Mouse (Mus musculus): ENCODE data around the gene Krt36. TPM values are rescaled to one million over a fixed set of nuclear protein-coding genes. Genes with fewer than 3 reads are reported as not detected.

Gene Krt36
- polyA plus RNA-seq, 1 experiment from 2014 or later: not detected

DNA sequence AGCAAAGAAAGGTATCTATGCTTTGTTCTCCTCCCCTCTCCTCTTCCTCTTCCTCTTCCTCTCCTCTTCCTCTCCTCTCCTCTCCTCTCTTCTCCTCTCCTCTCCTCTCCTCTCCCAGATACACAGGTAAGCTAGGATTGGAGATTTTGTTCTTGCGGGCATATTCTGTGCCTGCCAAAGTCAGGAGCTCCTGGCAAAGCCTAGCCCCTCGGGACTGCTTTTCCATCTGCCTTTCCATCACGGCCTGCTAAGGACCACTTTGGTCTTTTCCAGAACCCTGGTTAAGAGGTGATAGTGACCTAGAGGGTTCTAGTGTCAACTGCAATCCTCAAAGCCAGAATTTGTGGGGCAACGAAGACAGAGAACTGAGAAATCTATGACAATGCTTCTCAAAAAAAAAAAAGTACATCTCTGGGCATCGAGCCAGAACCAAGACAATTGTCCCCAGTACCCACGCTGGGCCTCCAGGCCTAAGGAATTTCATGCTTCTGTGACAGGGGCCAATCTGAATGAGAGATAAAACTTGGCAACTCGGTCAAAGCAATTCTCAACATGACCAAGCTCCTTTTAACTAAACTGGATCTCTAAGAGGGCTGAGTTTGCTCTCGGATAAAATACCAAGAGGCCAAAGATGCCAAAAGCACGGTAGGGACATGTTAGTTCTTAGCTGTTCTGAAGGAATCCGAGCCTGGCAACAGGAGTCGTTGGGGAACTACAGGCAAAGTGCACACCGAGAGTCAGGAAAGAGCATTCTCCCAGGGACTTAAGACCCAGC lies 39.0 kb downstream of the Krt36 start:
- no peaks in the 10 kb centered on the region for H3K36me3 ChIP-seq (replicated peaks)
- H3K9me3 ChIP-seq: no peaks in the 10 kb centered on the region
- 81% methylated on average over 12 of the region's 12 CpGs for WGBS
- H3K9ac ChIP-seq: no peak overlapping the region
- no peaks in the 10 kb centered on the region for H3K4me1 ChIP-seq
- H3K4me3 ChIP-seq (replicated peaks): no peak overlapping the region
- no peak overlapping the region for H3K4me2 ChIP-seq
- ATAC-seq (ENCODE audit: low FRiP score): no peak
- no peak overlapping the region for H3K27ac ChIP-seq
- no peaks in the 10 kb centered on the region for H3K27me3 ChIP-seq

DNA sequence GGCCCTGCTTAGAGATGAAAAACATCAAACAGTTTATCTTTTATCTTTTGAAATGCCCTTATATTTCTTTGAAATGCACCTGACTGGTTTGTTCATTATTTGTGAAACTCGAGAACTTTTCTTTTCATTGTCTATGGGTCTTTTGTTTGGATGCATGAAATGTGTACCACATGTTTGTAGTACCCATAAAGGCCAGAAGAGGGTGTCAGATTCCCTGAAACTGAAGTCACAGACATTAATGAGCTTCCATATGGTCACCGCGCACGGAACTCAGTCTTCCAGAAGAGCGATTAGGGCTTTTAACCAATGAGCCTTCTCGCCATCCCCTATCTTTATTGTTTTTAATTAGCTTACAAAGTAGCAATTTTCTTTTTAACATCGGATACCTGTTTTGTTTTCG lies 46.6 kb downstream of the Krt36 start:
- no peak for ATAC-seq (ENCODE audit: low FRiP score)
- H3K9ac ChIP-seq: no peak overlapping the region
- H3K27ac ChIP-seq: no peak overlapping the region
- no peaks in the 10 kb centered on the region for H3K9me3 ChIP-seq
- no peaks in the 10 kb centered on the region for H3K36me3 ChIP-seq (replicated peaks)
- no peak overlapping the region for H3K4me2 ChIP-seq
- WGBS: 62% methylated on average over 8 of the region's 8 CpGs
- no peak overlapping the region for H3K4me3 ChIP-seq (replicated peaks)
- H3K4me1 ChIP-seq: no peaks in the 10 kb centered on the region
- no peaks in the 10 kb centered on the region for H3K27me3 ChIP-seq

DNA sequence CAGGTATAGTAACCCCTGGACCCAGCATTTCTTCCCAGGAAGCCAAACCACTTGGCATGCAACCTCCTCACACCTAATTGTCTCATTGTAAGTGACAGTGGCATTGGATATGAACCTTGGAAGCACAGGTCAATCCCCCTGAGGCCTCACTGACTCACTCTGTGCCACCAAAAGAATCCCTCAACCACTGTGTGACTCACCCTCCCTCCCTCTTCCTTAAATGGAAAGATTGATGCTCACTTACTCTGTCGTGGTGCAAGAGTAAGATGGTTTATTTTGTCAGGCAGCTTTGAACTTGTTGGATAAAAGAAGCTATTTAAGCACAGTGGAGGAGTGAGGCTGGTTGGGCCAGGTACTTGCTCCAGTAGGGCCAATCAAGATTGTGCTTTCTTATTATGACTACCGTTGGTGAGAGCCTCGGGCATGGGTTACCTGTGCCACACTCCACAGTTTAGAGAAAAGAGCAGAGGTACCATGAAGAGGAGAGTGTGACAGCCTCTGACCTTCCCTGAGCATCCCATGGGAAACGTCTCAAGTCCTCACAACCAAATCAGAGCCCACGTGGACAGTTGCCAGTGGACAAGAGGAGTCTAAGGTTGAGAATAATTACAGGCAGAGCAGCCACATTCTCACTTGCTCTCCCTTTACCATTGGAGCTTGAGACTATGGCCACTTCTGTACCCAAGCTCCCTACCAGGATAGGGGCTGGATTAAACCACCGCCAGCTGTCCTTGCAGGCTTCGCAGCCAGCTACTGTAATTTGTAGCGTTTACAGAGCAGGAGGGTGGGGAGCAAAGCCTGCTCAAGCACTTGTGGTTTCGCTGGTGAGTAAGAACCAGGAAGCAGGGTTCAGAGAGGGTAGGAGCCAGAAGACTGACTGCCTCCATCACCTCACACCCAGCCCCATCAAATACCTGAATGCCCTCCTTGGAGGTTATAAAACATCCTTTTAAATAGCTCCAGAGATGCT lies 49.5 kb downstream of the Krt36 start:
- no peak overlapping the region for H3K4me3 ChIP-seq (replicated peaks)
- no peaks in the 10 kb centered on the region for H3K4me1 ChIP-seq
- H3K27me3 ChIP-seq: no peaks in the 10 kb centered on the region
- 80% methylated on average over 9 of the region's 9 CpGs for WGBS
- no peak overlapping the region for H3K4me2 ChIP-seq
- ATAC-seq (ENCODE audit: low FRiP score): no peak
- H3K9ac ChIP-seq: no peak overlapping the region
- no peaks in the 10 kb centered on the region for H3K9me3 ChIP-seq
- no peak overlapping the region for H3K27ac ChIP-seq
- H3K36me3 ChIP-seq (replicated peaks): no peaks in the 10 kb centered on the region

Other genes with a start within 250 kb of the Krt36 start
- gene Gm11568, start 247.7 kb downstream of the Krt36 start, polyA plus RNA-seq (2016; fragmentation: Nextera tagmentation; extraction: Ambion mirVana): not detected in 2 replicates
- not detected in 2 replicates for gene Gm11559, start 241.2 kb downstream of the Krt36 start, polyA plus RNA-seq (2016; fragmentation: Nextera tagmentation; extraction: Ambion mirVana)
- gene Krtap9-1, start 232.2 kb downstream of the Krt36 start, polyA plus RNA-seq (2016; fragmentation: Nextera tagmentation; extraction: Ambion mirVana): not detected in 2 replicates
- not detected in 2 replicates for gene Gm11567, start 226.4 kb downstream of the Krt36 start, polyA plus RNA-seq (2016; fragmentation: Nextera tagmentation; extraction: Ambion mirVana)
- gene Krtap31-1, start 197.7 kb downstream of the Krt36 start, polyA plus RNA-seq (2016; fragmentation: Nextera tagmentation; extraction: Ambion mirVana): not detected in 2 replicates
- not detected in 2 replicates for gene Gm11565, start 190.9 kb downstream of the Krt36 start, polyA plus RNA-seq (2016; fragmentation: Nextera tagmentation; extraction: Ambion mirVana)
- not detected in 2 replicates for gene Krtap31-2, start 169.3 kb downstream of the Krt36 start, polyA plus RNA-seq (2016; fragmentation: Nextera tagmentation; extraction: Ambion mirVana)
- gene Krtap9-5, start 157.2 kb downstream of the Krt36 start, polyA plus RNA-seq (2016; fragmentation: Nextera tagmentation; extraction: Ambion mirVana): not detected in 2 replicates
- not detected in 2 replicates for gene Krtap29-1, start 126.6 kb downstream of the Krt36 start, polyA plus RNA-seq (2016; fragmentation: Nextera tagmentation; extraction: Ambion mirVana)
- not detected in 2 replicates for gene Krtap16-1, start 119.0 kb downstream of the Krt36 start, polyA plus RNA-seq (2016; fragmentation: Nextera tagmentation; extraction: Ambion mirVana)
- gene Krtap17-1, start 111.6 kb downstream of the Krt36 start, polyA plus RNA-seq (2016; fragmentation: Nextera tagmentation; extraction: Ambion mirVana): not detected in 2 replicates
- gene Krt33a, start 89.4 kb downstream of the Krt36 start, polyA plus RNA-seq (2016; fragmentation: Nextera tagmentation; extraction: Ambion mirVana): not detected in 2 replicates
- gene Krt33b, start 75.8 kb downstream of the Krt36 start, polyA plus RNA-seq (2016; fragmentation: Nextera tagmentation; extraction: Ambion mirVana): not detected in 2 replicates
- not detected in 2 replicates for gene Krt34, start 64.1 kb downstream of the Krt36 start, polyA plus RNA-seq (2016; fragmentation: Nextera tagmentation; extraction: Ambion mirVana)
- gene Krt31, start 55.1 kb downstream of the Krt36 start, polyA plus RNA-seq (2016; fragmentation: Nextera tagmentation; extraction: Ambion mirVana): not detected in 2 replicates
- gene Krt32, start 17.4 kb downstream of the Krt36 start, polyA plus RNA-seq (2016; fragmentation: Nextera tagmentation; extraction: Ambion mirVana): not detected in 2 replicates
- gene Krt35, start 9.4 kb downstream of the Krt36 start, polyA plus RNA-seq (2016; fragmentation: Nextera tagmentation; extraction: Ambion mirVana): not detected in 2 replicates
- gene Krt13, start 15.9 kb upstream of the Krt36 start, polyA plus RNA-seq (2016; fragmentation: Nextera tagmentation; extraction: Ambion mirVana): not detected in 2 replicates
- gene Krt15, start 30.3 kb upstream of the Krt36 start, polyA plus RNA-seq (2016; fragmentation: Nextera tagmentation; extraction: Ambion mirVana): 2.4 and 6.0 TPM in 2 replicates
- gene Krt19, start 43.0 kb upstream of the Krt36 start, polyA plus RNA-seq (2016; fragmentation: Nextera tagmentation; extraction: Ambion mirVana): 2.0 and 2.7 TPM in 2 replicates
- not detected in 2 replicates for gene Krt9, start 87.6 kb upstream of the Krt36 start, polyA plus RNA-seq (2016; fragmentation: Nextera tagmentation; extraction: Ambion mirVana)
- gene Krt14, start 101.9 kb upstream of the Krt36 start, polyA plus RNA-seq (2016; fragmentation: Nextera tagmentation; extraction: Ambion mirVana): 5.1 and 7.0 TPM in 2 replicates
- gene Krt16, start 143.3 kb upstream of the Krt36 start, polyA plus RNA-seq (2016; fragmentation: Nextera tagmentation; extraction: Ambion mirVana): not detected in 2 replicates
- 0.51 and 0.91 TPM in 2 replicates for gene Krt17, start 155.4 kb upstream of the Krt36 start, polyA plus RNA-seq (2016; fragmentation: Nextera tagmentation; extraction: Ambion mirVana)
- gene Krt42, start 164.2 kb upstream of the Krt36 start, polyA plus RNA-seq (2016; fragmentation: Nextera tagmentation; extraction: Ambion mirVana): not detected in 2 replicates
- 1,544 and 1,585 TPM in 2 replicates for gene Eif1, start 214.3 kb upstream of the Krt36 start, polyA plus RNA-seq (2016; fragmentation: Nextera tagmentation; extraction: Ambion mirVana)
- 1.1 TPM in 1 of 2 replicates, not detected in the other for gene Gast, start 228.8 kb upstream of the Krt36 start, polyA plus RNA-seq (2016; fragmentation: Nextera tagmentation; extraction: Ambion mirVana)

Data from forebrain, embryonic 12.5 days (tissue).